Mouse (Mus musculus): ENCODE data around the gene Tmem238.

DNA sequence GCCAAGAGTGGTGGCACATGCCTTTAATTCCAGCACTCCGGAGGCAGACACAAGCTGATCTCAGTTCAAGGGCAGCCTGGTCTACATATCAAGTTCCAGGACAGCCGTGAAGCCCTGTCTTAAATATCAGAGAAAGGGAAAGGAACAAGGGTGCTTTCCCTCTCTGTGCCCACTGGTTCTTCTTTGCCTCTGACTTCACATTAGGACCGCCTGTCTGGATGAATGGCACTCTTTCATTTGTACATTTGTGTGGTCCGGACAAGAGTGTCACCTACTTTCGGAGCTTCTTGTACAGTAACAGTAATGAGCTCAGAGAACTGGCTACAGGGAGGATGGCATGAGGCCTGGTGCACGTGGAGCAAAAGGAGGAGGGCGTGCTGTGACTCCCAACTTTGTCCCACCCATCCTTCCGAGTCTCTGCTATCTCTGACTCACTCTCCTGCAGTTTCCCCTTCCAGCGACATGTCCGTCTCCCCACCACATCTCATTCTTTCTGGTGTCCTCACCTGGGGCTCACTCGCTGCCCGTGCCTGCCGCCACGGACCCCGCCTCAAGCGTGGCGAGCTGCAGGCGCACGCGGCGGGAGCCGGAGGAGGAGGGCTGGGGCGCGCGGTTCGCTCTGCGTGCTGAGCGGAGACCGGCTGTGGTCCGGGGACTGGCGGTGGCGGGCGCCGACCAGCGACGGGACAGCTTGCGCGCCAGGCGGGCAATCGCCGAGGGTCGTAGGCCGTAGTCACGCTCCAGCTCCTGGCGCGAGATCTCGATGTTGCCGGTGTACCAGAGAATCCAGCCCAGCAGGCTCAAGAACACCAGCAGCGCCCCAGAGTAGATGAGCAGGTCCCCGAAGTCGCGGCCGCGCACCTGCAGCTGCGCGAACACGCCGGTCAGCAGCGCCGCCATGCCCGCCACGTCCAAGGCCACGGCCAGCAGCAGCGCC lies 689 bp downstream of the Tmem238 start:
- TF ChIP-seq CTCF (conservative IDR thresholded peaks at IDR 0.05; ENCODE audit: low read length) (no peak), POU5F1 (IDR thresholded peaks at IDR 0.05; ENCODE audit: borderline replicate concordance, low read length) (no peak)

Measured in E14TG2a.4 (cell line).